Mouse (Mus musculus) left cerebral cortex, adult 9 months (tissue): ENCODE data around the gene Shh.
A peak's percentile ranks its signal among the peaks of the same experiment; 100 is the strongest.

Experiments used
- DNase-seq, 2 experiments: peaks; one replicate each; pipeline ENCODE4 v3.0.0; 2022; ENCODE audit warnings: low spot score in 2 of 2

Gene Shh

GRCm38 (mm10) chr5:28466760-28467306 lies at the start of gene Shh:
Gene Shh, minus strand, starts transcription at chr5:28467256.
- DNase-seq: peak in 1 of 2 experiments; percentile 48

GRCm38 (mm10) chr5:28500792-28501439 lies 33.9 kb upstream of the Shh start:
- no peak for DNase-seq

DNA sequence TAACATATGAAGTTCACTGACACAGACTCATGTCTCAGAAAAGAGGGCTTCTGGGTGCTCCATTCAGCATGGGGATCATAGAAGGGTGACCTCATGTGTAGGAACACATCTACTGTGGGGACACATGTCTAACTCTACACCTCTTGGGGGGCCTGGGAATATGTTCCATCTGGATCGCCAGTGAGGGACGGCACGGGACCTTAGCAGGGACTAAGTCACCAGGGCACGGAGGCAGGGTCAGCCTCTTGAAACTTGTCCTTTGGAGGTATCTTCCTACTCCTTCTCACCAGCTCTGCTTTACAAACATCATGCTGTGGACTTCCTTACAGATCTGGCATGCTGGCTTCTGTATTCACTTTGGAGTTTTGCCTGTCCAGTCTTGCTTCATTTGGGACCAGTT lies 31.8 kb upstream of the Shh start:
- DNase-seq: no peak

GRCm38 (mm10) chr5:28495712-28496650 lies 28.9 kb upstream of the Shh start:
- DNase-seq: no peak

GRCm38 (mm10) chr5:28493550-28493949 lies 26.5 kb upstream of the Shh start:
- no peak for DNase-seq

GRCm38 (mm10) chr5:28482991-28483390 lies 15.9 kb upstream of the Shh start:
- DNase-seq: no peak

- DNase-seq: no peak
Measured at GRCm38 (mm10) chr5:28481730-28482129, 14.7 kb upstream of the Shh start.

DNA sequence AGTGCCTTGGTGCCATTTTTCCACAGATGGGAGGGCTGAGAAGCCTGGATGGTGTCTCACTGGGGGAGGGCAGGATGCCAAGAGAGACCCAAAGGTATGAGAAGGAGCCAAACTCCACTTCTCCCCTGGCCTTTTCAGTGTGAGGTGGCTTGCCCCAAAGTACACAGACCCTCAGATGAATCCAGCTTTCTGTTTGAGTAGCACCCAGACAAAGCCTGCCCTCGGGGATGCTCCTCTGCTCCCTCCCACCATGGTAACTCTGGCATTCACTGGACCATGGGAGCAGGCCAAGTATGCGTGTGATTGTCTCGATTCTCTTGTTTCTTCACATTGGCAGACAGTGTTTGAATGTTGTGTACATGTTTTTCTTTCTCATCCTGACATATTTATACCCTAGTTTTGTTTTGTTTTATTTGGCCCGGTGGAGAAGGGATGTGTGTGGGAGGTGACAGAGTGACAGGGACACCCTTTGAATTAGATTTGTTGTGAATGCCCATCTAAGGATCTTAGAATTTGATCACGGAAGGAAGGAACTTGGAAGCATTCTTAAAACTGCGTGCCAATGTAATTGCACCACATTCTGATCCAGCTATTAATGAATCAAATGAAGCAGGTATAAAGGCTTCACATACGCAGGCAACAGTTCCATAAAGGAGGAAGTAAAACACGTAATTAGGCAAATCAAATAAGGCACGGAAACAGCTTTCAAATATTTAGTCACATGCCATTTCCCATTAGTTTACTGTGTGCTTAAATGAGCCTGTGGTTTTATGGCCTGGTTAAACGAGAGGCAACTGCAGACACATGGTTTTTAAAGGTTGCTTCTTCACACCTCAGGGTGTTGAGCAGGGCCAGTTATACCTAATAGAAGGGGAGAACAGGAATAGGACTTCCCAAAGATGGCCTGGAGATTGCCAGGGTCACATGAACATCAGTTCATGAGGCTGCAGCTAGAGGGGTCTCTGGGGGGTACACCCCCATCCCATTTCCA lies 9.6 kb upstream of the Shh start:
- DNase-seq: no peak

DNA sequence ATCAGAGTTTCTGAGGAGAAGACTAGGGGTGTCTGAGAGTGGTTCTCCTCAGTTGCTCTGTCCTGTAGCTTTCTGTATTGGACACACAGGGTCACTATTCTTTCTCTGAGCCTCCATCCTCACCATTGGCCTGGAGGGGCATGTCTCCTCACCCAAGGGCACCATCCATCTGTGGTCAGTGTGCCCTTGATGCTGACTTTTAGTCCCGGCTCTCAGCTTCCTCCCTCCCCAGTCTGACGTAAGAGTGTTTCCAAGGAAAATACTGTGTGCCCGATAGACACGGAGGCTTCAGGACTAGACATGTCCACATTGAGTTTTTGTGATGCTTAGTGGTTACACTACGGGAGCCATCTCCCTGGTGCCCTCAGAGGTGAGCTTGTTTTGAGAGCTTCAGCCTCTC lies 6.5 kb upstream of the Shh start:
- no peak for DNase-seq

GRCm38 (mm10) chr5:28469525-28470202 lies 2.6 kb upstream of the Shh start:
- peak in 1 of 2 experiments; percentile 56 for DNase-seq

GRCm38 (mm10) chr5:28466351-28466750 lies 705 bp downstream of the Shh start:
- no peak for DNase-seq

GRCm38 (mm10) chr5:28465526-28465925 lies 1.5 kb downstream of the Shh start:
- peak in 1 of 2 experiments; percentile 27 for DNase-seq

DNA sequence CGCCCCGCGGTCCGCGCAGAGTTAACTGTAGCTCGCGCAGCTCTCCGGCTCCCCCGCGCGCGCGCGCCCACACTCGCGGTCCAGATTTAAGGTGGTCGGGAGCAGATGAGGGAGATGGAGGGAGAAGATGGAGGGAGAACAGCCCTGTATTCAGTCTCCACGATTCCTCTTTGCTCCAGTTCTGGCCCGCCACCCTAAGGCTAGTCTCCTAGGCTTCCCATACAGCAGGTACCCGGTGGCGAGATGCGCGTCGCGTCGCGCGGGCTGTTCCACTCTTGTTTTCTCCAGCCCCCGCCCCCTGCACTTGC lies 2.0 kb downstream of the Shh start:
- DNase-seq: peak in 1 of 2 experiments; percentile 56

- DNase-seq: no peak
Measured at GRCm38 (mm10) chr5:28464361-28465098, 2.5 kb downstream of the Shh start.

DNA sequence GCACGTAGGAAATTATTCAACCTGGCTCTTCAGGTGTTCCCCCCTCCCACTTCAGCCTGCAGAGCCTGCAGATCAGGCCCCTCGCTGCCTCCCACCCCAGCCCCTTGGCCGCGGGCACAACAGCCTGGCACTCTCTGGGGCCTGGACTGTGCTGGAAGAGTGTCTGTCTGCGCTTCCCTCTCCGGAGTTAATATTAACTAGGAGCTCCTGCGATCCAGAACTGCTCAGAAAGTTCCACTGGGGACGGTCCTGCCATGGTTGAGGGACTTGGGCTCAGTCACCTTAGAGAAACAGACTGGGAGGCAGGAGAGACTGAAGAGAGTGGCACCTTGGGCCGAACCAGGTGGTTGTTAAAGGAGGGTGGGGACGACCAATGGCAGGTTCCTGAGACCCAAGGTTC lies 3.4 kb downstream of the Shh start:
- no peak for DNase-seq

GRCm38 (mm10) chr5:28462741-28463590 lies 4.1 kb downstream of the Shh start:
- no peak for DNase-seq

GRCm38 (mm10) chr5:28461376-28461775 lies 5.7 kb downstream of the Shh start:
- DNase-seq: no peak

DNA sequence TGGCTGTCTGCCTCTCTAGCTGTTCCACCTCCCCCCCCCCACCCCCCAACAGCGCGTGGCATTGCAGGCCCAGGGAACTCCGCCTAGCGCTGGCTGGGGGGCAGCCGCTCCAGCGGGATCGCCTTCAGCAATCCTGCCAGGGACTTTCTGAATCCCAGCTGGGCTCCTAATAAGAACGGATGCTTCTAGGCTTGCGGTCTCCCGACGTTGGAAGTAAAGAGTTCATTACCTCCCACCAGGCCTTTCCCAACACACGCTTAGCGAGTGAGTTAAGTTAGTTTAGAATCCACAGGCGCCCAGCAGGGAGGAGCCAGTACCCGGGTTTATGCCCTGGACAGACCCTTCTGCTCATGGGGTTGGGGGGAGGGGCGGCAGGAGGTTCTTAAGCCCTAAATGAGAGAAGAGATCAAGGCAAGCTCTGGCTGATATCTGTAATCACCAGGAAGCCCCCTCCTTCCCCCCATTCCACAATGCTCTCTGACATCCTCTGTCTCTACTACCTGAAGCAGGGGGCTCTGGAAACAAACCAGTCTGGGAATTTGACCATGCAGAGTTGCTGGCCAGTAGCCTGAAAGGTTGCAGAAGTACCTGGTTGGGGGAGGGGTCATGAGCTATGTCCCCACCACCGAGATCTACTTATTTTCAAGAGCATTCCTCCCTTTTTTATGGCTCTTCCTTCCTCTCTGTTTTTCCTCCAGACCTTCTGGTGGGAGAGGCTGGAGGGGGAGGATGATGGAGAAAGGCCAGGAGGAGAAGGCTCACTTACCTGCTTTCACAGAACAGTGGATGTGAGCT lies 6.3 kb downstream of the Shh start:
- no peak for DNase-seq
